Mouse (Mus musculus) bone marrow, adult 2 months (tissue): ENCODE data around the gene Mamstr.

ENCODE experiments used
- CTCF ChIP-seq: fragments of 200-500 bp; IDR thresholded peaks from 2 replicates; pipeline ENCODE4 v1.5.1; 2011; ENCODE audit warnings: low read length, control low read depth; ENCODE audit not compliant: control insufficient read depth, insufficient read depth
- POLR2A ChIP-seq: fragments of 200-500 bp; IDR thresholded peaks from 2 replicates; pipeline ENCODE4 v1.6.1; 2011; ENCODE audit warnings: low read depth, mild to moderate bottlenecking, control low read depth, low read length, borderline replicate concordance; ENCODE audit not compliant: control insufficient read depth

GRCm38 (mm10) chr7:45693921-45694591, 54.3 kb downstream of the Mamstr start, which contains the start of gene Sec1:
- TF ChIP-seq POLR2A (no peak), CTCF (no peak)
